Mouse (Mus musculus) neural tube, embryonic 15.5 days (tissue): ENCODE results near the gene Gm20498. TPM values are rescaled to one million over a fixed set of nuclear protein-coding genes. Genes with fewer than 3 reads are reported as not detected.
"Not testable (repeated sequence)": the region's sequence is repeated elsewhere in the genome, so short reads cannot be mapped to it uniquely, and the experiment has no call there.

Source experiments
- ATAC-seq: fragments of 200-750 bp; cut with Nextera tagmentation; 2 replicates; pipeline ENCODE4 v1.8.0; 2017; ENCODE audit warnings: mild to moderate bottlenecking, moderate TSS enrichment, moderate library complexity; ENCODE audit not compliant: low FRiP score
- H3K27ac ChIP-seq: fragments of 300-500 bp; sonication (generic); replicated peaks from 2 replicates; pipeline ENCODE4 v1.5.1; 2015; ENCODE audit warnings: mild to moderate bottlenecking, inconsistent platforms
- H3K27me3 ChIP-seq: fragments of 300-500 bp; sonication (generic); replicated peaks from 2 replicates; pipeline ENCODE4 v1.6.1; 2015; ENCODE audit warnings: inconsistent platforms
- H3K36me3 ChIP-seq: fragments of 300-500 bp; sonication (generic); 2 replicates; pipeline ENCODE4 v1.6.1; 2015; ENCODE audit warnings: inconsistent platforms
- H3K4me1 ChIP-seq: fragments of 300-500 bp; sonication (generic); 2 replicates; pipeline ENCODE4 v1.6.1; 2015; ENCODE audit warnings: inconsistent platforms
- H3K4me2 ChIP-seq: fragments of 300-500 bp; sonication (generic); 2 replicates; pipeline ENCODE4 v1.6.1; 2015; ENCODE audit warnings: inconsistent platforms, mild to moderate bottlenecking, moderate library complexity
- H3K4me3 ChIP-seq: fragments of 300-500 bp; sonication (generic); replicated peaks from 2 replicates; pipeline ENCODE4 v1.5.1; 2015; ENCODE audit warnings: mild to moderate bottlenecking, inconsistent platforms
- H3K9ac ChIP-seq: fragments of 300-500 bp; sonication (generic); replicated peaks from 2 replicates; pipeline ENCODE4 v1.6.1; 2015; ENCODE audit warnings: mild to moderate bottlenecking, inconsistent platforms
- H3K9me3 ChIP-seq: fragments of 300-500 bp; sonication (generic); replicated peaks from 2 replicates; pipeline ENCODE4 v1.6.1; 2016; ENCODE audit warnings: inconsistent platforms
- WGBS: fragments of 180-500 bp; shearing (Covaris S2); methylation state at CpG from one replicate; pipeline ENCODE4 v1.1.7; 2015; ENCODE audit warnings: mixed read lengths; 5-methylcytosine and 5-hydroxymethylcytosine counted together
- polyA plus RNA-seq: library from polyadenylated mRNA; unstranded; fragments of >200 nt; fragmentation: Nextera tagmentation; extraction: Ambion mirVana; gene quantifications from 2 replicates; pipeline ENCODE4 v1.2.1, GENCODE M21; 2015

The Gm20498 gene
- polyA plus RNA-seq, 1 experiment from 2014 or later: 38.5 TPM

DNA sequence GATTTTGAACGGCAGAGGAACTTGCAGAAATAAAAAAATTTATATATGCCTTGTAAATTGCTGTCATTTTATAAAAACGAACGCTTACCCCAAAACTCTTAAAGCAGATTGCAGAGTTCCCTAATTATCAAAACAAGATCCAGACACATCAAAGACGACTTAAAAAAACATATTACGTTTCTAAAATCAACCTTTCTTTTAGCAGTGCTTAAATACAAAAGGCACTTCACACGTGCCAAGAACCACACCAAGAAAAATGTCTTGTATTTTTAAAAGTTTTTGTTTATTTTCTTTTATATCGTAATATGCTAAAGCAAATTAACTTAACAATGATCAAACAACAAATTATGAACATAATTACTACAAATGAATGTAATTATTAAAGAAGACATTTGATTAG lies 48.5 kb downstream of the Gm20498 start:
- Histone ChIP-seq H3K9me3 (no peaks in the 10 kb centered on the region), H3K27ac (peak overlapping the region; percentile 97), H3K36me3 (no peaks in the 10 kb centered on the region), H3K4me3 (peak overlapping the region; percentile 83), H3K27me3 (no peaks in the 10 kb centered on the region), H3K4me1 (peaks cover 12% of the 10 kb centered on the region), H3K4me2 (peak overlapping the region; percentile 66), H3K9ac (peak overlapping the region; percentile 70)
- no peak for ATAC-seq
- 3% methylated on average over 7 of the region's 7 CpGs for WGBS

DNA sequence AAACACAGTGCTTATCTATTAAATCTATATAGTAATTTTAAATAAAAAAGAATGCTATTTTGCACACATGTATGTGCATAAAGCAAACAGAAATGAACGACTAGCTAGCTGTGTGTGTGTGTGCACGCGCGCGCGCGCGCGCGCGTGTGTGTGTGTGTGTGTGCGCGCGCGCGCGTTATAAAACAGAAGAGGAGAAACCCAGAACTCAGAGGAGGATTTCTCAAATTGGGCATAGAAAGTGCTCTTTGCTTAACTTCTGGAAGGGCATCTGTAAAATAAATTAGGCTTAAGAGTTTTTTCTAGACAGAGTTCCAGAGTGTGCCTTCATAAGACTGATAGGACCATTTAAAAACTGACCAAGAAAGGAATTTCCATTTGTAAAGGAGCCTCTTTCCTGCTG lies 49.0 kb downstream of the Gm20498 start:
- Histone ChIP-seq H3K27ac (no peak overlapping the region; the same call in 1 of the 2 replicates), H3K4me1 (peaks cover 12% of the 10 kb centered on the region), H3K27me3 (no peaks in the 10 kb centered on the region), H3K36me3 (no peaks in the 10 kb centered on the region), H3K9me3 (no peaks in the 10 kb centered on the region), H3K4me3 (peak overlapping the region; percentile 83), H3K9ac (peak overlapping the region; percentile 47), H3K4me2 (peak overlapping the region; percentile 66)
- no peak for ATAC-seq
- WGBS: 38% methylated on average over 17 of the region's 17 CpGs

DNA sequence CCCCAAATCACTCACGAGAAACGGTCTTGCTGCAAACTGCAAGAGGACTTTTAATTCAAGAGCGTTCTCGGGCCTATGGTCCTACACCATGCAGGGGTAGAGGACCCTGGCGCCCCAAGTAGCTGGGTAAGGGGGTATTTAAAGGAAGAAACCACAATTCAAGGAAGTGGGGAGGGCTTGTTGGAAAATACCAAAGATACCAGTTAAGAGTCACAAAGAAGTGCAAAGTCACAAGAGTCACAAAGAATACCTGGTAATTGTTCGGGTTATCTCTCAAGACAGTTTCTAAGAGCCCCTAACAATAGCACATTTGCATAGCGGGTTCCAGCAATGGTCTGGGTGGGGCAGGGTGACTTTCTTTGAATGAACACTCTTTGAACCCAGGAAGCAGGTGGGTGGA lies 73.7 kb downstream of the Gm20498 start:
- not testable (repeated sequence) for H3K4me2 ChIP-seq, ATAC-seq
- WGBS: 98% methylated on average over 7 of the region's 7 CpGs

DNA sequence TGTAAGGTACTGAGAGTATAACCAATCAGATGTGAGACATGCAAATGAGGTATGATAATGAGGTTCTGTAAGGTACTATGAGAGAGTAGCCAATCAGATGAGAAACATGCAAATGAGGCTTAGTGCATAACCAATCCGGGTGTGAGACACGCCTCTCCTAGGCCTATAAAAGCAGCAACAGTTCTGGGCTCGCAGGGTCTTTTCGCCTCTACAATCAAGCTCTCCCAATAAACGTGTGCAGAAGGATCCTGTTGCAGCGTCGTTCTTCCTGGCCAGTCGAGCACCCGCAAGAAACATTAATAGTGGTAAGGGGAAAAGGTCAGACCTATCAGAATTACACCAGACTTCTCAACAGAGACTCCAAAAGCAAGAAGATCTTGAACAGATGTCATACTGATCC lies 93.7 kb downstream of the Gm20498 start:
- H3K9me3 ChIP-seq, H3K27ac ChIP-seq, H3K4me3 ChIP-seq, H3K4me2 ChIP-seq, H3K9ac ChIP-seq, H3K36me3 ChIP-seq, H3K27me3 ChIP-seq, H3K4me1 ChIP-seq, ATAC-seq: not testable (repeated sequence)
- WGBS: 96% methylated on average over 9 of the region's 9 CpGs

More for the DNA sequence above, 73.7 kb downstream of the Gm20498 start:
- not testable (repeated sequence) for H3K9me3 ChIP-seq, H3K4me1 ChIP-seq, H3K9ac ChIP-seq, H3K36me3 ChIP-seq, H3K27ac ChIP-seq, H3K27me3 ChIP-seq, H3K4me3 ChIP-seq

DNA sequence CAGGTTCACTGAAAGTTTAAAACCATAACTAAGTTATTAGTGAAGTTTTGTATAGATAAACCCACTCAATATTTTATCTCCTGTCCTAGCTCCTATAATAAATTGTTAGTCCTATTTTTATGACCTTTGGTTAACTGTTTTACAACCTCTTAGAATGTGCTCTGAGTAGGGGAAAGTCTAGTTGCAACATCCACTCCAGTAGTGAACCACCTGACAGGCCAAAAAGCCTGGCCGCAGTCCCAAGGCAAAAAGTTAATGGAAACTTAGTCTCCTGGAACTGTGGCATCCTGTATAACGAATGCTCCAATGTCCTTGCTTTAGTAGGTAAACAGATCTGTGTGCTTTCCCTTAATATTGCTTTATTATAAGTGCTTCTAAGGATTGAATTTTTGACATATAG lies 97.9 kb downstream of the Gm20498 start:
- not testable (repeated sequence) for H3K4me1 ChIP-seq, H3K27ac ChIP-seq, H3K4me2 ChIP-seq, H3K9ac ChIP-seq, ATAC-seq, H3K27me3 ChIP-seq, H3K4me3 ChIP-seq, H3K9me3 ChIP-seq
- 94% methylated on average over 2 of the region's 2 CpGs for WGBS
- H3K36me3 ChIP-seq: peaks cover 14% of the 10 kb centered on the region

DNA sequence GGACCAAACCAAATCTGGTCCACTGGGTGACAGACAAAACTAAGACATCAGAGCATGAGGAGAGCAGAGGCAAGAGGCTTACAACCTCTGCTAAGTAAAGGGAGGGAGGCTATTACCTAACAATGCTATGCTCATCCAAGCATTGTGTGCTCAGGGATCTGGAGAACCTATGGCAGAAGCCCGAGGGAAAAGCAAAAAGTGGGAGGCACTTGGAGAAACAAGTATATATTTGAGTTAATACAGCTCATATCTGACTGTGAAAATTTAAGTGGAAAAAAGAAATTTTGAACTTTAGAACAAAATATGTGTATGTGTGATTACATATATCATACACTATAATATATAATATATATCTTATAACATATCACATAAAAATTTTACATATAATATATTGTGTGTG lies 110.9 kb downstream of the Gm20498 start, which contains the start of gene Adam4:
Gene Adam4, minus strand, starts transcription at position 101 of the 400 bp plus-strand sequence.
- Histone ChIP-seq H3K9me3 (peaks cover 5% of the 10 kb centered on the region; the same call in 1 of the 2 replicates), H3K27ac (no peak within 1 kb of the TSS), H3K9ac (no peak within 1 kb of the TSS), H3K4me2 (no peak within 1 kb of the TSS), H3K4me3 (no peak within 1 kb of the TSS), H3K4me1 (no peaks in the 10 kb centered on the region), H3K36me3 (peaks cover 16% of the 10 kb centered on the region), H3K27me3 (no peaks in the 10 kb centered on the region)
- ATAC-seq: no peak
- 93% methylated on average over 1 of the region's 1 CpGs for WGBS

DNA sequence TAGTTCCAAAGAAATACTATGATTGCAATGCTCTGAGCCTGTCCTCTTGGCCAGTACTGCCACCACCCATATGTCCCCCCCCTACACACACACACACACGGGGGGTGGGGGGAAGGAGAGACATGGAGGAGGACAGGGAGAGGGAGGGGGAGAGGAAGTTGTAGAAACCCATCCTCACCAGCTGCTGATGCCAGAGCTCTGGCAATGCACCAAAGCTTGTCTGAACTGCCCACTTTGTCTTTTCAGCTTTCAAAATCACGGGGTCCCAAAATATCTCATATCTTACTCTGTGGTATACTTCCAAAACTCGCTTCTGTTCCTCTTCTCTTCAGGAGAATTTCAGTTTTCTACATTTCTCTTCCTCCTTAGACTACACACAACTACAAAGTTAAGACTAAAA lies 119.5 kb downstream of the Gm20498 start:
- ATAC-seq: no peak
- H3K27ac ChIP-seq: no peak overlapping the region
- WGBS: 80% methylated on average over 3 of the region's 3 CpGs
- no peaks in the 10 kb centered on the region for H3K4me1 ChIP-seq
- H3K9me3 ChIP-seq: no peaks in the 10 kb centered on the region
- no peaks in the 10 kb centered on the region for H3K36me3 ChIP-seq
- H3K9ac ChIP-seq: no peak overlapping the region
- no peaks in the 10 kb centered on the region for H3K27me3 ChIP-seq
- no peak overlapping the region for H3K4me3 ChIP-seq
- H3K4me2 ChIP-seq: no peak overlapping the region

DNA sequence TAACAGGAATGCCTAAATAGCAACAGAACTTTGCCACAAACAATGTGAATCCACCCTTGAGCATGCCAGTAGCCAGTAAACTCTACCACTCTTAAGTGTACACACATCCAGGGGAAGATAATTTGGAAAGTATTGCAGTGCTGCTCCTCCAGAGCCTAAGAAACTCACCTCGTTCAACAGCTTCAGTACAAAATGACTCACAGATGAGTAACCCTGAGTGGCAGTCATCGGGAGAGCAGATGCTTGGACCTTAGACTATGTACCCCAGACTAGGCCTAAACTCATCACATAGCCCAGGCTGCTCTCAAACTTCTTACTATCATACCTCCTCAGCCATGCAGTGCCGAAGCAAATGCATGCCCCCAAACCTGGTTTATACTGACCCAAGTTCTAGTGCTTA lies 123.7 kb downstream of the Gm20498 start:
- Histone ChIP-seq H3K27ac (no peak overlapping the region), H3K36me3 (no peaks in the 10 kb centered on the region), H3K4me1 (no peaks in the 10 kb centered on the region), H3K4me2 (no peak overlapping the region), H3K9ac (no peak overlapping the region), H3K4me3 (no peak overlapping the region), H3K9me3 (no peaks in the 10 kb centered on the region), H3K27me3 (no peaks in the 10 kb centered on the region)
- ATAC-seq: no peak
- WGBS: 93% methylated on average over 3 of the region's 3 CpGs

DNA sequence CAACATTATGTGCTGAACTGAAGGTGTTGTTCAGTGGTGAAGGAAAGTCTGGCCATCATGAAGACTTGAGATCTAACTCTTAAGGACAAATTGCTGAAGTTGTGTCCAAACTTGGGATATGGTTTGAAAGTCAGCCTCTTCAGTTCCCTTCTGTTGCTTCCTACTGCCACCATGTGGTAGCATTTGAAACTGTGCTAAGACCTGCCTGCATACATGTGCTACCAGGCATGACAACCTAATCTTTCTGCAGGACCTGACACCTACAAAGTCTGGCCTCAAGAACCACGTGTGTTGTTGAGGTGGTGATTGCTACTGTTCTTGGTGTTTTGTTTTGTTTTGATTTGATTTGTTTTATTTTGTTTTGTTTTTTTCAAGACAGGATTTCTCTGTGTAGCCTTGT lies 130.5 kb downstream of the Gm20498 start:
- Histone ChIP-seq H3K9ac (no peak overlapping the region), H3K4me3 (no peak overlapping the region), H3K4me1 (no peaks in the 10 kb centered on the region), H3K9me3 (no peaks in the 10 kb centered on the region), H3K4me2 (no peak overlapping the region), H3K27ac (no peak overlapping the region), H3K36me3 (no peaks in the 10 kb centered on the region), H3K27me3 (no peaks in the 10 kb centered on the region)
- WGBS: 26% methylated on average over 1 of the region's 1 CpGs
- no peak for ATAC-seq

DNA sequence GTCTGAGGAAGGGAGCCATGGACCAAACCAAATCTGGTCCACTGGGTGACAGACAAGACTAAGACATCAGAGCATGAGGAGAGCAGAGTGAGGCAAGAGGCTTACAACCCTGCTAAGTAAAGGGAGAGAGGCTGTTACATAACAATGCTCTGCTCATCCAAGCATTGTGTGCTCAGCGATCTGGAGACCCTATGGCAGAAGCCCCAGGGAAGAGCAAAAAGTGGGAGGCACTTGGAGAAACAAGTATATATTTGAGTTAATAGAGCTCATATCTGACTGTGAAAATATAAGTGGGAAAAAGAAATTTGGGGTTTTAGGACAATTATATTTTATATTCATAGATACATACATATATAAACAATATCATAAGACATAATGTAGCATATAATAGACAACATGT lies 153.3 kb downstream of the Gm20498 start, which contains the start of gene Gm4787:
Gene Gm4787, minus strand, starts transcription at position 101 of the 400 bp plus-strand sequence.
- H3K27me3 ChIP-seq, H3K36me3 ChIP-seq, H3K9me3 ChIP-seq, H3K9ac ChIP-seq, ATAC-seq, H3K4me1 ChIP-seq, H3K4me3 ChIP-seq, H3K27ac ChIP-seq, H3K4me2 ChIP-seq: not testable (repeated sequence)
- 77% methylated on average over 1 of the region's 1 CpGs for WGBS

DNA sequence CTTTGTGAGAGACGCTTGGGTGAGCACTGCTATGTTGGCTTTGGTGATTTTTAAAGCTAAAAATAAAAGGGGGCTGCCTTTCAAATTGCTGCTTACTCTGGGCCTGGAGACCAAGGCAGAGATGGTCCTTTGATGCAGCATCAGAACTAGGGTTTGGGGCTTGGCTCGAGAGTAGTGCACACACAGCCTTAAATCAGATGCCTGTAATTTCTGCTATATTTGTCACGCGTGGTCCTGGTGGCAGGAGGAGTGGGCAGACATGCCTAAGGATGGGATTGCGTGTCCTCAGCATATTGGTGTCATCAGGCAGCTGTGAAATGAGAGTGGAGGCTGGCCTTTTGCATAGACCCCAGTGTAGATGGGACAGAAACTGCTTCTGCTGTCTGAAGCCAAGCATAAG lies 198.9 kb downstream of the Gm20498 start:
- 64% methylated on average over 5 of the region's 5 CpGs for WGBS
- H3K4me3 ChIP-seq: peak overlapping the region; percentile 73
- ATAC-seq: no peak
- H3K27ac ChIP-seq: peak overlapping the region; percentile 94
- peak overlapping the region; percentile 91 for H3K9ac ChIP-seq
- H3K4me2 ChIP-seq: peak overlapping the region; percentile 91
- no peaks in the 10 kb centered on the region for H3K9me3 ChIP-seq
- H3K27me3 ChIP-seq: no peaks in the 10 kb centered on the region
- peaks cover 32% of the 10 kb centered on the region for H3K4me1 ChIP-seq
- H3K36me3 ChIP-seq: no peaks in the 10 kb centered on the region

DNA sequence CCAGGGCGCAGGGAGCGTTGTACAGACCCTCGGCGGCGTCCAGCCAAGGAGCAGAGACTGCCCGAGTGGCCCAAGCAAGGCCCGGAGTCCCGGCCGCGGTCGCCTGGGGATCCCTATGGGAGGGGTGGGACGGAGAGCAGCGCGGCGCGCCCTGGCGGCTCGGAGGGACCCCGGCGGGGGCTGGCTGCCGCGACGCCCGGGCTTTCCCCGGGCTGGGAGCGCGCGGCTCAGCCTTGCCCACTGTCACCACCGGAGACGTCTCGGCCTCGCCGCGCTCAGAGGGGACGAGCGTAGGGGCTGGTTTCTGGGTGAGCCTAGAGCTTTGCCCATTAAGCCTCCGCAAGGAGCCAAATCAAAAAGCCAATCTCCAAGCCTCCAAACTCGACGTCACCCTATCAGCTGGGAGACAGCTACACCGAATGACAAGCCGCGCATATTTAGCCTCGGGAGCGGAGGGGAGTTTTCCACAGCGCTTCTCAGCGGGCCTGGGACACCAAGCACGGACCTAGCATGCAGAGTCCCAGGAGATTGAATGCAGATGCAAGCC lies 199.8 kb downstream of the Gm20498 start, which contains the start of gene Slc8a3:
Gene Slc8a3, minus strand, starts transcription at position 306 of the 547 bp plus-strand sequence.
- ATAC-seq: peak; percentile 77

More for the DNA sequence above, 199.8 kb downstream of the Gm20498 start, which contains the start of gene Slc8a3:
- Histone ChIP-seq H3K4me2 (peak within 1 kb of the TSS; percentile 91), H3K4me1 (peaks cover 32% of the 10 kb centered on the region), H3K36me3 (no peaks in the 10 kb centered on the region), H3K9me3 (no peaks in the 10 kb centered on the region), H3K9ac (peak within 1 kb of the TSS; percentile 91), H3K27ac (peak within 1 kb of the TSS; percentile 94), H3K27me3 (no peaks in the 10 kb centered on the region), H3K4me3 (peak within 1 kb of the TSS; percentile 73)
- WGBS: under 1% methylated on average over 36 of the region's 47 CpGs
